In the genomic region with DNA sequence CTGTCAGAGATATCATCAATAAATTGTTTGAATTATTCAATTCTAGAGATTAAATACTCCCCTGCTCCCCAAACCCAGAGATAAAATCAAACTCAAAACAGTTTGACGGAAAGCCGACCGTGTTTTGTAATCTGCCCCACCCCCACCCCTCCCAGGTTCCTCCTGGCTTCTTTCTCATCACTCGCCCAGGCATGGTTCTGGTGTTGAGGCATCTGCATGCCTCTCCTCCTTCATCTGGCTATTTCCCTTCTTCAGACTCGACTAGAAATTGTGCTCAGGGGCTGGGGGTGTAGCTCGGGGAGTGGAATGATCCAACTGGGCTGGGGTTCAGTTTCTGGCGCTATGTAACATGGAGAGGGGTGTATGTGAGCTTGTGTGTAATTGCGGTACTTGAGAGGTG, we compare ENCODE assay signal across 9 mouse cellular contexts. TPM values are rescaled to one million over a fixed set of nuclear protein-coding genes. Genes with fewer than 3 reads are reported as not detected.
A peak's percentile ranks its signal among the peaks of the same experiment; 100 is the strongest.
DNase-seq lines count a peak whose midpoint lies in the region; ATAC-seq and TF ChIP-seq lines count a peak whose summit lies in the region.
"Had no signal": no experiment of that assay in that cellular context is flagged by ENCODE, and none has a peak within 500 bp of the region (broad histone marks: within the 10 kb centered on the region; RNA-seq: fewer than 3 reads in every experiment).

No protein-coding gene starts in this region.

- DNase-seq in gastrocnemius, adult 2 months: no peak
- no peak for DNase-seq in gastrocnemius, adult 8-10 months (ENCODE audit: low spot score in 2 of 2)
- peak; percentile 15 for DNase-seq in right cerebral cortex, postnatal 25 days
- DNase-seq in right cerebral cortex, postnatal 10 days (ENCODE audit: low spot score in 2 of 2): no peak
- no peak for DNase-seq in stomach, postnatal 0 days (ENCODE audit: low spot score)
- no peak for DNase-seq in layer of hippocampus, postnatal 36 days
- DNase-seq in T-cell, adult 2 months (ENCODE audit: low spot score): no peak

- 39% methylated on average over 8 of the region's 8 CpGs for WGBS in intestine, embryonic 16.5 days
- 39% methylated on average over 8 of the region's 8 CpGs for WGBS in stomach, postnatal 0 days

- H3K4me1 ChIP-seq in intestine, embryonic 16.5 days (ENCODE audit: control insufficient read depth, insufficient read depth, low read length): peaks cover 8% of the 10 kb centered on the region
- no peaks in the 10 kb centered on the region for H3K4me1 ChIP-seq in stomach, postnatal 0 days (replicated peaks; ENCODE audit: control insufficient read depth, insufficient read depth)

- H3K9me3 ChIP-seq in intestine, embryonic 16.5 days (ENCODE audit: control insufficient read depth, low read length): no peaks in the 10 kb centered on the region
- no peaks in the 10 kb centered on the region for H3K9me3 ChIP-seq in stomach, postnatal 0 days (ENCODE audit: control insufficient read depth, low read length)

- TF ChIP-seq EP300 in stomach, postnatal 0 days (optimal IDR thresholded peaks at IDR 0.05): no peak

- intact Hi-C loops in gastrocnemius, adult 2 months (cut with DNase I): loop anchor here (1.0 kb wide), 1 partner anchor 106 kb away; no protein-coding TSS in a partner anchor

- no peaks in the 10 kb centered on the region for H3K36me3 ChIP-seq in intestine, embryonic 16.5 days (ENCODE audit: control insufficient read depth, insufficient read depth, low read length)
- H3K36me3 ChIP-seq in stomach, postnatal 0 days (ENCODE audit: control insufficient read depth, insufficient read depth, low read length): no peaks in the 10 kb centered on the region

- H3K27me3 ChIP-seq in intestine, embryonic 16.5 days (replicated peaks; ENCODE audit: control insufficient read depth, insufficient read depth, low read length): no peaks in the 10 kb centered on the region
- H3K27me3 ChIP-seq in stomach, postnatal 0 days (ENCODE audit: control insufficient read depth, insufficient read depth, low read length): no peaks in the 10 kb centered on the region

- 0 out of 2 replicates have a peak overlapping the region, but pooled peaks have one; percentile 17 for H3K9ac ChIP-seq in intestine, embryonic 16.5 days (ENCODE audit: low read depth, low read length)
- H3K9ac ChIP-seq in stomach, postnatal 0 days (ENCODE audit: low read length): no peak overlapping the region

- peak overlapping the region; percentile 92 for H3K27ac ChIP-seq in gastrocnemius, adult 2 months
- no peak overlapping the region for H3K27ac ChIP-seq in intestine, embryonic 16.5 days (ENCODE audit: low read length)
- no peak overlapping the region for H3K27ac ChIP-seq in stomach, postnatal 0 days (replicated peaks)

- peak overlapping the region; percentile 66 for H3K4me3 ChIP-seq in gastrocnemius, adult 2 months
- 0 out of 2 replicates have a peak overlapping the region, but pooled peaks have one; percentile 1 for H3K4me3 ChIP-seq in intestine, embryonic 16.5 days (ENCODE audit: low read length)
- H3K4me3 ChIP-seq in stomach, postnatal 0 days (ENCODE audit: low read depth, low read length): peak overlapping the region; percentile 21; the same call in 1 of the 2 replicates
- H3K4me3 ChIP-seq: erythroblast, embryonic 14.5 days had no signal

- no peak for ATAC-seq in intestine, embryonic 16.5 days
- ATAC-seq in stomach, postnatal 0 days (ENCODE audit: low FRiP score, low TSS enrichment): no peak; the same call in 1 of the 2 replicates

- H3K4me2 ChIP-seq in intestine, embryonic 16.5 days (ENCODE audit: low read depth, low read length): peak overlapping the region; percentile 49
- H3K4me2 ChIP-seq in stomach, postnatal 0 days (replicated peaks; ENCODE audit: low read depth): peak overlapping the region; percentile 24

- no peak for TF ChIP-seq CTCF in gastrocnemius, adult 2 months (IDR thresholded peaks at IDR 0.05)
- no peak for TF ChIP-seq CTCF in stomach, postnatal 0 days (IDR thresholded peaks at IDR 0.05; ENCODE audit: low read depth)

RNA-seq across cellular contexts. Expression of a gene that starts 31.8 kb away (rescaled TPM):
- 10 to 100 TPM; 31.7 to 37.5 TPM for total RNA-seq in gastrocnemius, adult 2 months (2021)
- total RNA-seq in gastrocnemius, adult 8-10 months (2022): 10 to 100 TPM; 31.3 to 42.5 (median 39.8) TPM
- 31.4 and 34.7 TPM in 2 replicates for polyA plus RNA-seq in intestine, embryonic 16.5 days (2015; fragmentation: Nextera tagmentation; extraction: Ambion mirVana)
- 20.3 and 23.8 TPM in 2 replicates for polyA plus RNA-seq in stomach, postnatal 0 days (2015; fragmentation: Nextera tagmentation; extraction: Ambion mirVana)
- total RNA-seq in layer of hippocampus, postnatal 36 days (2021): 10 to 100 TPM; 64.4 to 66.8 TPM

RNA-seq across cellular contexts. Expression of a gene that starts 38.0 kb away (rescaled TPM):
- total RNA-seq in gastrocnemius, adult 2 months (2021): 10 to 100 TPM; 58.2 to 76.0 TPM
- 10 to 100 TPM; 56.7 to 79.1 (median 63.5) TPM for total RNA-seq in gastrocnemius, adult 8-10 months (2022)
- 107 and 108 TPM in 2 replicates for polyA plus RNA-seq in intestine, embryonic 16.5 days (2015; fragmentation: Nextera tagmentation; extraction: Ambion mirVana)
- polyA plus RNA-seq in stomach, postnatal 0 days (2015; fragmentation: Nextera tagmentation; extraction: Ambion mirVana): 61.9 TPM in 2 replicates
- total RNA-seq in layer of hippocampus, postnatal 36 days (2021): 10 to 100 TPM; 49.0 to 53.9 TPM

Comparison
In these comparisons a context has a peak if more than half of its experiments do, and no peak if none do; other contexts are left out.
1. H3K4me3 ChIP-seq: peak in every context shown above with its lines; median percentile 66 in gastrocnemius, adult 2 months; 21 in stomach, postnatal 0 days; 1 in intestine, embryonic 16.5 days.